Mouse (Mus musculus): ENCODE data around the gene Gm20532. TPM values are rescaled to one million over a fixed set of nuclear protein-coding genes. Genes with fewer than 3 reads are reported as not detected.

Gene Gm20532
- polyA plus RNA-seq, 1 experiment: not detected

DNA sequence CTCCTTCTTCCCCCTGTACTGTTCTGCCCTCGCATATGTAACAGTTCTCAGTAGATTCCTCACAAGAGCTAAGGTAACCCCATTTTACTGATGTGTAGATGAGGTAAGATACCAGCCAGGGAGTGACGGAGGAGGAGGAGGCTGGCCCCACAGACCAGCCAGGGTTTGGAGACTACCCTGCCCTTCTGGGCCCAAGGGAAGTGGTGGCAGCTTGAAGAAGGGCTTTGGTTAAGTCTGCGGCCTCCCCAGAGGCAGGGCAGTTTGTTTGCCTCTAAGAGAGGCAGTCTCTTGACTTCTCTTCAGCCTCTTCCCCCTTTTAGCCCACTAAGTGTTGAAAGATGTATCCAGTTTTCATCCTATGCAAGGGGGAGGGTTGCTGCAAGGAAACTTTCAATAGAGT, 20.1 kb downstream of the Gm20532 start:
- 76% methylated on average over 3 of the region's 3 CpGs for WGBS
- Histone ChIP-seq H3K4me3 (ENCODE audit: low read depth, low read length) (no peak overlapping the region), H3K27me3 (ENCODE audit: control insufficient read depth, insufficient read depth, low read length) (no peaks in the 10 kb centered on the region), H3K4me1 (ENCODE audit: control insufficient read depth, insufficient read depth, insufficient read length, low read length) (peaks cover 50% of the 10 kb centered on the region), H3K27ac (ENCODE audit: insufficient read depth, low read depth, low read length) (peak overlapping the region; percentile 91), H3K36me3 (ENCODE audit: control insufficient read depth, insufficient read depth, low read length) (no peaks in the 10 kb centered on the region)
- TF ChIP-seq CTCF (IDR thresholded peaks at IDR 0.05; ENCODE audit: extremely low read depth, insufficient read length, insufficient replicate concordance, low read depth, low read length): no peak
- TF ChIP-seq POLR2A (IDR thresholded peaks at IDR 0.05; ENCODE audit: low read depth, low read length): no peak

DNA sequence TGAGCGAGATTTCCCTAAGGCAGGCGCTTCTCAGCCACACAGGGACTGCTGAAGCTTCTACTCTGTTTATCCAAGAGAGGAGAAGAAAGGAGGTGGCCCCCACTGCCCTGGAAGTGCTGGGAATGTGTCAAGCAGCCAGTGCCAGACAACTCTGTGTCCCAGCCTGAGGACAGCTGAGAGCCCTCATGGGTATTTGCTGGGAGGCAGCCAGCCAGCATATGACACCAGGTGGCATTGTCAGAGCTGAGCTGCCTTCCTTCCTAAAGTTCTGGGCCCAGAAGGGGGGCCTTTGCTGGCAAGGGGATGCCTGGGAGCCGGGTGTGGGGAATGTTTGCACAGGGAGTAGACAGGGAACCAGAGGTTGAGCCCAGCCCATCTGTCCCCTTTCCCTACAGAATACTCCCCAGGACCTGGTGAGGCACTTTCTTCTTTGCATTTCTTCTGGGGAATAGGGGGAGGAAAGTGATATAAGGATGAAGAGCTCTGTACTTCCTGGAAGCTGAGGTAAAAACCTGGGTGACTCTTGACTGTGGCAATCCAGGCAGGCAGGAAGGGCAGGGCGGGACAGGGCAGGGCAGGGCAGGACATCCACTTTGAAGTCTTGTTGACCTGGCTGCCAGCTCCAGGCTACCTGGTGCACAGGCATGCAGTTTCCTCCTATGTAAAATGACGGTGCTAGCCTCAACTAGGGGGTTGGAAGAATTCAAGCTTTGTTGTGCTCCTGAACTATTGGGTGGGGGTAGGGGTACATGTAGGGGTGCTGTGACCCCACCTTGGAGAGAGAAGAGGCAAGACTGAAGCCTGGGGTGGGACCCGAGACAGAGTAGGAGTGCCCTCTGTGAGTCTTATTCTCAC, 20.8 kb downstream of the Gm20532 start:
- no peak for TF ChIP-seq POLR2A (IDR thresholded peaks at IDR 0.05; ENCODE audit: low read depth, low read length)
- TF ChIP-seq CTCF (IDR thresholded peaks at IDR 0.05; ENCODE audit: extremely low read depth, insufficient read length, insufficient replicate concordance, low read depth, low read length): no peak
- H3K4me1 ChIP-seq (ENCODE audit: control insufficient read depth, insufficient read depth, insufficient read length, low read length): peaks cover 55% of the 10 kb centered on the region
- no peak overlapping the region for H3K4me3 ChIP-seq (ENCODE audit: low read depth, low read length)
- no peaks in the 10 kb centered on the region for H3K27me3 ChIP-seq (ENCODE audit: control insufficient read depth, insufficient read depth, low read length)
- H3K27ac ChIP-seq (ENCODE audit: insufficient read depth, low read depth, low read length): peak overlapping the region; percentile 91
- no peaks in the 10 kb centered on the region for H3K36me3 ChIP-seq (ENCODE audit: control insufficient read depth, insufficient read depth, low read length)
- 32% methylated on average over 6 of the region's 6 CpGs for WGBS

DNA sequence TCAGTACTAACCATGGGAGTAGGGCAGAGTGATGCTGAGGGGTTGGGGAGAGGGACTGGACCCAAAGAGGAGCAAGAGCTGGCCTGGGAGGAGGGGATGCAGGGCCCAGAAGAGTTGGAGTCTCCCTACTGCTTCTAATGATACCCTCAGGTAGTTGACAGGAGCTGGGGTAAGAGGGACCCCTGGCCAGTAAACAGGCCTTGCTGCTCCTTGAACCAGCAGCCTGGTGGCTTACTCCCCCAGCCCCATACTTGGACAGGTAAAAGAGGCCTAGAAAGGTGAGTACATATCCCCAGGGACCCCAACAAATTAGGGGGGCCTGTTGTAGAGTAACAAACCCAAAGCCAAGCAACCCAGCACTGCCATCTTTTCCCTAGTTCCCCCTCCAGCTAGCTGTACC, 22.3 kb downstream of the Gm20532 start:
- H3K27me3 ChIP-seq (ENCODE audit: control insufficient read depth, insufficient read depth, low read length): no peaks in the 10 kb centered on the region

DNA sequence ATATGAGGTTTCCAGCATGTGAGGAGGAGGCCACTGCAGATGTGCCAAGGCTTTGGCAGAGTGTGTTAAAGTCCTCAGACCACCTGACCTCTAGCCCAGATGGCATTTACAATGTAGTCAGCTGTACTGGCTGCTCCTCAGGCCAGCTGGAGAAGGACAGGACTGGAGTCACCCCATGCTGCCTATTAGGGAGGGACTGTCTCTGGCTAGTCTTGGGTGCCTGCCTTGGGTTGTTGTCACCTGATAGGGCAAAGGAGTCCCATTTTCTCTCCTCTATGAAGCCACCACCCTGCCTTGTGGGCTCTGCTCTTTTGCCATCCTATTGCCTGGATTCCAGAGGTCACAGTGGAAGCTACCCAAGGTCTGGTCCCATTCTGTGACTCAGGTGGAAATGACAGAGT, 22.8 kb downstream of the Gm20532 start:
- Histone ChIP-seq H3K27me3 (ENCODE audit: control insufficient read depth, insufficient read depth, low read length) (no peaks in the 10 kb centered on the region), H3K4me3 (ENCODE audit: low read depth, low read length) (no peak overlapping the region), H3K4me1 (ENCODE audit: control insufficient read depth, insufficient read depth, insufficient read length, low read length) (peaks cover 62% of the 10 kb centered on the region), H3K27ac (ENCODE audit: insufficient read depth, low read depth, low read length) (peak overlapping the region; percentile 29), H3K36me3 (ENCODE audit: control insufficient read depth, insufficient read depth, low read length) (no peaks in the 10 kb centered on the region)
- TF ChIP-seq POLR2A (IDR thresholded peaks at IDR 0.05; ENCODE audit: low read depth, low read length): no peak
- no peak for TF ChIP-seq CTCF (IDR thresholded peaks at IDR 0.05; ENCODE audit: extremely low read depth, insufficient read length, insufficient replicate concordance, low read depth, low read length)

More for the DNA sequence above, 22.3 kb downstream of the Gm20532 start:
- Histone ChIP-seq H3K4me3 (ENCODE audit: low read depth, low read length) (no peak overlapping the region), H3K27ac (ENCODE audit: insufficient read depth, low read depth, low read length) (no peak overlapping the region), H3K4me1 (ENCODE audit: control insufficient read depth, insufficient read depth, insufficient read length, low read length) (peaks cover 62% of the 10 kb centered on the region), H3K36me3 (ENCODE audit: control insufficient read depth, insufficient read depth, low read length) (no peaks in the 10 kb centered on the region)
- TF ChIP-seq CTCF (IDR thresholded peaks at IDR 0.05; ENCODE audit: extremely low read depth, insufficient read length, insufficient replicate concordance, low read depth, low read length): no peak
- no peak for TF ChIP-seq POLR2A (IDR thresholded peaks at IDR 0.05; ENCODE audit: low read depth, low read length)

DNA sequence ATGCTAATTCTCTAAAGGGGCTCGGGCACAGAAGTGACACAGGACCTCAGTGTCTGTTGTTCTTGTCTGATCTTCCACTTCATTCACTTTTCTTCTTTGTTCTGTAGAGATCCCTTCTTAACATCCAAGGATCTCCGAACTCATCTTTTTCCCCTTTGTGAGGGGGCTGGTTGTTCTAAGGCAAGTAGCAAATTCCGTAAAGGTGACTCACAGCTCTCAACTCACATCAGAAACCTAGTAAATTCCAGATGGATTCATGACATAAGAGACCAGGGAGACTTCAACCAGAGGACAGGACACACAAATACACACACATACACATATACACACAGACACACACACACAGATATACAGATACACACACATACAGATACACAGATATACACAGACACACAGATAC, 24.1 kb downstream of the Gm20532 start:
- Histone ChIP-seq H3K4me3 (ENCODE audit: low read depth, low read length) (no peak overlapping the region), H3K36me3 (ENCODE audit: control insufficient read depth, insufficient read depth, low read length) (no peaks in the 10 kb centered on the region), H3K4me1 (ENCODE audit: control insufficient read depth, insufficient read depth, insufficient read length, low read length) (peaks cover 64% of the 10 kb centered on the region), H3K27ac (ENCODE audit: insufficient read depth, low read depth, low read length) (peak overlapping the region; percentile 29), H3K27me3 (ENCODE audit: control insufficient read depth, insufficient read depth, low read length) (no peaks in the 10 kb centered on the region)
- TF ChIP-seq POLR2A (IDR thresholded peaks at IDR 0.05; ENCODE audit: low read depth, low read length) (no peak), CTCF (IDR thresholded peaks at IDR 0.05; ENCODE audit: extremely low read depth, insufficient read length, insufficient replicate concordance, low read depth, low read length) (no peak)
- 83% methylated on average over 3 of the region's 3 CpGs for WGBS

DNA sequence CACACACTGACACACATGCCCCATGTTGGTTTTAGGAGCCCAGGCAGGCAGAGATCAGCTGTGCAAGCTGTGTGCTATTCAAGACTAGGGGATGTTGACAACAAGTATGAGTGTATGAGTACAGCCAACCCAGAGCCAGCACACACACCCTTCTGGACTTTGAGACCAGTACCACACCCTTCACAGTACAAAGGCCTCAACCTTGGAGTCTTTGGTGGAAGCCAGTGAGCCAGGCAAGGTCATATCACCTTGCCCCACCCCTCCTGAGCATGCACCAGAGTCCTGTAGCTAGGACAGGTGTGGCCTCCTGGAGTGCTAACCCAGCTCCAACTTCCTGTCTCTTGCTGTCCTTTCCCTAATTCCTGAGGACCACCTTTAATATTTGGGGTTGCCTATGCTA, 24.6 kb downstream of the Gm20532 start:
- TF ChIP-seq POLR2A (IDR thresholded peaks at IDR 0.05; ENCODE audit: low read depth, low read length) (no peak), CTCF (IDR thresholded peaks at IDR 0.05; ENCODE audit: extremely low read depth, insufficient read length, insufficient replicate concordance, low read depth, low read length) (no peak)
- no peak overlapping the region for H3K4me3 ChIP-seq (ENCODE audit: low read depth, low read length)
- H3K27me3 ChIP-seq (ENCODE audit: control insufficient read depth, insufficient read depth, low read length): no peaks in the 10 kb centered on the region
- peak overlapping the region; percentile 93 for H3K27ac ChIP-seq (ENCODE audit: insufficient read depth, low read depth, low read length)
- H3K36me3 ChIP-seq (ENCODE audit: control insufficient read depth, insufficient read depth, low read length): no peaks in the 10 kb centered on the region
- peaks cover 66% of the 10 kb centered on the region for H3K4me1 ChIP-seq (ENCODE audit: control insufficient read depth, insufficient read depth, insufficient read length, low read length)

DNA sequence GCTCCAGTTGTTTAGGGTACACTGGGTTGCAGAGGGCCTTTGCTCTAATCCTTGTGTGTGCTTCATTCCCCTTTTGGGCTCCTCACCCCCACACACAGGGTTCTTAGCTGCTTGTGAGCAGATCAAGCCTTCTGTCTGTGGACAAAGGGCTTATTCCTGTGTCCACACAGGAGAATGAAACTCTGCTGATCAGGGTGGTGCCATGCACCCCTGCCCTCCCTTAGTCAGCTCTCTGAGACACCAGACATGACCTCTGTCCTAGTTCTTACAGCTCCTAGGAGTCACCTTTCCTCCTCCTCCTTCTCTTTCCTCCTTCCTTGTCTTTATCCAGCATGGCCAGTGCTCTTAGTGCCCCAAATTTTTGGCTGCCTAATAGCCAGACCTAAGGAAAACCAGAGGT, 25.5 kb downstream of the Gm20532 start:
- TF ChIP-seq CTCF (IDR thresholded peaks at IDR 0.05; ENCODE audit: extremely low read depth, insufficient read length, insufficient replicate concordance, low read depth, low read length) (no peak), POLR2A (IDR thresholded peaks at IDR 0.05; ENCODE audit: low read depth, low read length) (no peak)
- Histone ChIP-seq H3K27ac (ENCODE audit: insufficient read depth, low read depth, low read length) (peak overlapping the region; percentile 93), H3K36me3 (ENCODE audit: control insufficient read depth, insufficient read depth, low read length) (no peaks in the 10 kb centered on the region), H3K4me3 (ENCODE audit: low read depth, low read length) (no peak overlapping the region), H3K4me1 (ENCODE audit: control insufficient read depth, insufficient read depth, insufficient read length, low read length) (peaks cover 57% of the 10 kb centered on the region), H3K27me3 (ENCODE audit: control insufficient read depth, insufficient read depth, low read length) (no peaks in the 10 kb centered on the region)

All from small intestine, adult 2 months (tissue).